Mouse (Mus musculus): ENCODE measurements around the gene Hspa1l. TPM values are rescaled to one million over a fixed set of nuclear protein-coding genes. Genes with fewer than 3 reads are reported as not detected.
A peak's percentile ranks its signal among the peaks of the same experiment; 100 is the strongest.
"Not testable (repeated sequence)": the region's sequence is repeated elsewhere in the genome, so short reads cannot be mapped to it uniquely, and the experiment has no call there.

Gene Hspa1l
- polyA plus RNA-seq (2015; fragmentation: Nextera tagmentation; extraction: Ambion mirVana): 2.0 and 2.4 TPM in 2 replicates

GRCm38 (mm10) chr17:34972069-34972749 lies at the start of gene Hspa1l, which contains the start of gene Hspa1a:
Gene Hspa1l, plus strand, starts transcription at chr17:34972703.
Gene Hspa1a, minus strand, starts transcription at chr17:34972156.
- not testable (repeated sequence) for H3K36me3 ChIP-seq (ENCODE audit: control insufficient read depth, insufficient read depth, low read length); H3K9me3 ChIP-seq (replicated peaks; ENCODE audit: control insufficient read depth, low read length, poor library complexity, severe bottlenecking); H3K4me1 ChIP-seq (ENCODE audit: control insufficient read depth, insufficient read depth, low read length)
- H3K9ac ChIP-seq (ENCODE audit: low read depth, low read length): 0 out of 2 replicates have a peak within 1 kb of the TSS, but pooled peaks have one; percentile 44
- H3K4me2 ChIP-seq (ENCODE audit: low read length): peak within 1 kb of the TSS; percentile 77
- H3K27ac ChIP-seq (ENCODE audit: low read length): 0 out of 2 replicates have a peak within 1 kb of the TSS, but pooled peaks have one; percentile 24
- WGBS: under 1% methylated on average over 27 of the region's 33 CpGs
- ATAC-seq: peak; percentile 93
- peaks cover 22% of the 10 kb centered on the region for H3K27me3 ChIP-seq (ENCODE audit: control insufficient read depth, insufficient read depth, low read depth, low read length)
- H3K4me3 ChIP-seq (ENCODE audit: low read depth, low read length): peak within 1 kb of the TSS; percentile 39

- no peak overlapping the region for H3K4me2 ChIP-seq (ENCODE audit: low read length)
- no peaks in the 10 kb centered on the region for H3K9me3 ChIP-seq (replicated peaks; ENCODE audit: control insufficient read depth, low read length, poor library complexity, severe bottlenecking)
- ATAC-seq: no peak
- no peak overlapping the region for H3K27ac ChIP-seq (ENCODE audit: low read length)
- H3K4me1 ChIP-seq (ENCODE audit: control insufficient read depth, insufficient read depth, low read length): no peaks in the 10 kb centered on the region
- H3K27me3 ChIP-seq (ENCODE audit: control insufficient read depth, insufficient read depth, low read depth, low read length): no peaks in the 10 kb centered on the region
- no peak overlapping the region for H3K4me3 ChIP-seq (ENCODE audit: low read depth, low read length)
- 53% methylated on average over 6 of the region's 6 CpGs for WGBS
- no peaks in the 10 kb centered on the region for H3K36me3 ChIP-seq (ENCODE audit: control insufficient read depth, insufficient read depth, low read length)
- H3K9ac ChIP-seq (ENCODE audit: low read depth, low read length): no peak overlapping the region
These were observed 49.6 kb upstream of the Hspa1l start for GRCm38 (mm10) chr17:34922939-34923338.

GRCm38 (mm10) chr17:34924258-34924657 lies 48.2 kb upstream of the Hspa1l start:
- H3K9ac ChIP-seq (ENCODE audit: low read depth, low read length): no peak overlapping the region
- no peaks in the 10 kb centered on the region for H3K27me3 ChIP-seq (ENCODE audit: control insufficient read depth, insufficient read depth, low read depth, low read length)
- WGBS: 81% methylated on average over 5 of the region's 5 CpGs
- no peak overlapping the region for H3K4me2 ChIP-seq (ENCODE audit: low read length)
- H3K4me1 ChIP-seq (ENCODE audit: control insufficient read depth, insufficient read depth, low read length): no peaks in the 10 kb centered on the region
- H3K27ac ChIP-seq (ENCODE audit: low read length): no peak overlapping the region
- no peaks in the 10 kb centered on the region for H3K36me3 ChIP-seq (ENCODE audit: control insufficient read depth, insufficient read depth, low read length)
- ATAC-seq: no peak
- no peaks in the 10 kb centered on the region for H3K9me3 ChIP-seq (replicated peaks; ENCODE audit: control insufficient read depth, low read length, poor library complexity, severe bottlenecking)
- H3K4me3 ChIP-seq (ENCODE audit: low read depth, low read length): no peak overlapping the region

- WGBS: 90% methylated on average over 18 of the region's 18 CpGs
- Histone ChIP-seq H3K36me3 (ENCODE audit: control insufficient read depth, insufficient read depth, low read length) (no peaks in the 10 kb centered on the region), H3K9ac (ENCODE audit: low read depth, low read length) (no peak overlapping the region), H3K9me3 (replicated peaks; ENCODE audit: control insufficient read depth, low read length, poor library complexity, severe bottlenecking) (no peaks in the 10 kb centered on the region), H3K4me2 (ENCODE audit: low read length) (no peak overlapping the region), H3K27ac (ENCODE audit: low read length) (no peak overlapping the region), H3K4me1 (ENCODE audit: control insufficient read depth, insufficient read depth, low read length) (peaks cover 6% of the 10 kb centered on the region), H3K27me3 (ENCODE audit: control insufficient read depth, insufficient read depth, low read depth, low read length) (no peaks in the 10 kb centered on the region), H3K4me3 (ENCODE audit: low read depth, low read length) (no peak overlapping the region)
- no peak for ATAC-seq
These were observed 45.0 kb upstream of the Hspa1l start for GRCm38 (mm10) chr17:34927306-34928019.

- WGBS: 74% methylated on average over 4 of the region's 4 CpGs
- Histone ChIP-seq H3K4me1 (ENCODE audit: control insufficient read depth, insufficient read depth, low read length) (peaks cover 7% of the 10 kb centered on the region), H3K27me3 (ENCODE audit: control insufficient read depth, insufficient read depth, low read depth, low read length) (no peaks in the 10 kb centered on the region), H3K9ac (ENCODE audit: low read depth, low read length) (no peak overlapping the region), H3K4me2 (ENCODE audit: low read length) (no peak overlapping the region), H3K4me3 (ENCODE audit: low read depth, low read length) (no peak overlapping the region), H3K9me3 (replicated peaks; ENCODE audit: control insufficient read depth, low read length, poor library complexity, severe bottlenecking) (no peaks in the 10 kb centered on the region), H3K36me3 (ENCODE audit: control insufficient read depth, insufficient read depth, low read length) (peaks cover 2% of the 10 kb centered on the region; the same call in 1 of the 2 replicates), H3K27ac (ENCODE audit: low read length) (no peak overlapping the region)
- ATAC-seq: no peak
These were observed 43.7 kb upstream of the Hspa1l start for GRCm38 (mm10) chr17:34928841-34929240.

GRCm38 (mm10) chr17:34931061-34931734 lies 41.3 kb upstream of the Hspa1l start, which contains the start of gene Neu1:
Gene Neu1, plus strand, starts transcription at chr17:34931253.
- Histone ChIP-seq H3K36me3 (ENCODE audit: control insufficient read depth, insufficient read depth, low read length) (peaks cover 9% of the 10 kb centered on the region; the same call in 1 of the 2 replicates), H3K9me3 (replicated peaks; ENCODE audit: control insufficient read depth, low read length, poor library complexity, severe bottlenecking) (no peaks in the 10 kb centered on the region), H3K9ac (ENCODE audit: low read depth, low read length) (peak within 1 kb of the TSS; percentile 79), H3K27me3 (ENCODE audit: control insufficient read depth, insufficient read depth, low read depth, low read length) (no peaks in the 10 kb centered on the region), H3K4me2 (ENCODE audit: low read length) (peak within 1 kb of the TSS; percentile 95), H3K4me3 (ENCODE audit: low read depth, low read length) (peak within 1 kb of the TSS; percentile 81), H3K27ac (ENCODE audit: low read length) (peak within 1 kb of the TSS; percentile 77), H3K4me1 (ENCODE audit: control insufficient read depth, insufficient read depth, low read length) (peaks cover 7% of the 10 kb centered on the region)
- peak; percentile 98 for ATAC-seq
- WGBS: under 1% methylated on average over 37 of the region's 38 CpGs

- WGBS: 5% methylated on average over 14 of the region's 14 CpGs
- Histone ChIP-seq H3K27me3 (ENCODE audit: control insufficient read depth, insufficient read depth, low read depth, low read length) (no peaks in the 10 kb centered on the region), H3K4me3 (ENCODE audit: low read depth, low read length) (peak overlapping the region; percentile 81), H3K9me3 (replicated peaks; ENCODE audit: control insufficient read depth, low read length, poor library complexity, severe bottlenecking) (no peaks in the 10 kb centered on the region), H3K27ac (ENCODE audit: low read length) (peak overlapping the region; percentile 77), H3K4me2 (ENCODE audit: low read length) (peak overlapping the region; percentile 95), H3K36me3 (ENCODE audit: control insufficient read depth, insufficient read depth, low read length) (peaks cover 9% of the 10 kb centered on the region; the same call in 1 of the 2 replicates), H3K4me1 (ENCODE audit: control insufficient read depth, insufficient read depth, low read length) (peaks cover 7% of the 10 kb centered on the region), H3K9ac (ENCODE audit: low read depth, low read length) (peak overlapping the region; percentile 79)
- ATAC-seq: peak; percentile 66; the same call in 1 of the 2 replicates
These were observed 40.8 kb upstream of the Hspa1l start for GRCm38 (mm10) chr17:34931735-34932098.

- peak overlapping the region; percentile 79 for H3K9ac ChIP-seq (ENCODE audit: low read depth, low read length)
- 89% methylated on average over 8 of the region's 8 CpGs for WGBS
- H3K4me3 ChIP-seq (ENCODE audit: low read depth, low read length): peak overlapping the region; percentile 81
These were observed 40.2 kb upstream of the Hspa1l start for GRCm38 (mm10) chr17:34932287-34932686.

More at GRCm38 (mm10) chr17:34932287-34932686, 40.2 kb upstream of the Hspa1l start:
- Histone ChIP-seq H3K27me3 (ENCODE audit: control insufficient read depth, insufficient read depth, low read depth, low read length) (no peaks in the 10 kb centered on the region), H3K4me2 (ENCODE audit: low read length) (peak overlapping the region; percentile 95), H3K36me3 (ENCODE audit: control insufficient read depth, insufficient read depth, low read length) (peaks cover 9% of the 10 kb centered on the region; the same call in 1 of the 2 replicates), H3K9me3 (replicated peaks; ENCODE audit: control insufficient read depth, low read length, poor library complexity, severe bottlenecking) (no peaks in the 10 kb centered on the region), H3K4me1 (ENCODE audit: control insufficient read depth, insufficient read depth, low read length) (peaks cover 7% of the 10 kb centered on the region), H3K27ac (ENCODE audit: low read length) (no peak overlapping the region; the same call in 1 of the 2 replicates)
- no peak for ATAC-seq
